Mouse (Mus musculus) c-Kit-positive CD71-negative TER-119-negative erythroid progenitor cells, embryonic 14.5 days (primary cell): ENCODE data around the gene Epb41l5.

ENCODE experiments used
- DNase-seq: peaks from one replicate; pipeline ENCODE4 v3.0.0-alpha.2; 2013; ENCODE audit warnings: low read depth

Gene Epb41l5

GRCm38 (mm10) chr1:119596954-119597480 lies 51.8 kb downstream of the Epb41l5 start:
- no peak for DNase-seq

GRCm38 (mm10) chr1:119590041-119590440 lies 58.8 kb downstream of the Epb41l5 start:
- DNase-seq: no peak

DNA sequence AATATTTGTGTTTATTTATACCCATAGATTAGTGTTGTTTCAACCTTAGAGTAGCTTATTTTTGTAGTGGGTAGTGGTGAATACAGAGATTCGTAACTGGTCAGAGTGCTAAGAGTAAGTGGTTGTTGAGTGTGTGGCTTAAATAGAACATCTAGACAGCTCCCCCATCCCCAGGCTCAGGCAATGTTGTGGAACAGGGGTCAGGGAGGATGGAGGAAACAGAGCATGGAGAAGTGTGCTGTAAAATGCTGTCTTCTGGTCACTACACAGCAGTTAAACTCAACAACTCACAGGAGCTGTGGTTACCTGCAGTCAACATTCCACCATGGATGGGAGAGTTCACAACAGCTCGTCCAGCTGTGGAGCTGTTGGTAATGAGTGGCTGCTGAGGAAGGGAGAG lies 63.8 kb downstream of the Epb41l5 start:
- DNase-seq: no peak

- DNase-seq: no peak
Measured at GRCm38 (mm10) chr1:119570134-119570533, 78.7 kb downstream of the Epb41l5 start.

GRCm38 (mm10) chr1:119565531-119565930 lies 83.3 kb downstream of the Epb41l5 start:
- no peak for DNase-seq

DNA sequence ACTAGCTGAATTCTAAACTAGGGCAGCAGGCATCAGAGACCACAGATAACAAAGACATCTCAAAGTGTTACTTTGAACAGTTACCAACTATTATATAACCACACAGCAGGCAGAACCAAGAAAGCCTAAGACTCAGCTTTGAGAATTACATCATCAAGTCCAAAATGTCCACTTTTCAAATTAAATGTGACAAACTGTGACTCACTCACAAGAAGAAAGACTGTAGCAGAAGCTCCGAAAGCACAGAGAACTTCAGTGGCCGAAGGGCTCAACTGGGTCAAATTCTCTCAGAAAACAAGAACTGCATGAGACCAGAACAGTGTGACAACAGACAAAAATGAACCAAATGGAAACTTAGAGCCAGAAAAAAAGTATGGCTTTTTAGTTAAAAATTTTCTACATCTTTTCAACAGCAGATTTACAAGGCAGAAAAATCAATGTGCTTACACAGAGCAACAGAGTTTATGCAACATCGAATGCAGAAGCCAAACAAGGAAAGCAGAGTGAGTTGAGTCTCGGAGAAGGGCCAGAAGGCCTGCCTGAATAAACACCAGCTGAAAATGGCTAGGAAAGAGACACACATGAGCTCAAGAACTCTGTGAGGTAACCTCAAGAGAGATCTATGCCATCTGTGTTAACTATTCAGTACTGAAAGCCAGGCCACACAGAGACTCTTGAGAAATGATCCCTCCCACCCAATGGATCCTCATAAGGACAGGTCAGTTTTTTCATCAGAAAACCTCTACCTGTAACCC lies 91.0 kb downstream of the Epb41l5 start:
- no peak for DNase-seq

- no peak for DNase-seq
Measured at GRCm38 (mm10) chr1:119555651-119556050, 93.1 kb downstream of the Epb41l5 start.

DNA sequence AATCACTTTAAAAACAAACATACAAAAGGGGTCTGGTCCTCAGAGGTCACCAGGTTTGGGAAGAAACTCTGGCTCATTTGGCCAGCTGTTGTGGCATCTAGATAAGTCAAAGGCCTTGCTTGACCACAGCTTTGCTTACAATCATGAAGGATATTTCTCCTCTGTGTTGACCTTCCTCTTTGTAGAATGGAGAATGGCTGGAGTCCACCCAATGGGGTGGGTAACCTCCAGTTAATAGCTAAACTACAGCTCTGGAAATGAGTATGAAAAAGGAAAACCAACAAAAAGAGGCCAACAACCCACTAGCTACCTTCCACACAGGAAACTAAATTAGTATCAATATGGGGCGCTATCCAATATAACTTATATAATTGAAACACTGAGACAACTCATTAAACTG lies 97.1 kb downstream of the Epb41l5 start:
- DNase-seq: no peak

GRCm38 (mm10) chr1:119550064-119550463 lies 98.7 kb downstream of the Epb41l5 start:
- DNase-seq: no peak

GRCm38 (mm10) chr1:119549327-119549689 lies 99.5 kb downstream of the Epb41l5 start:
- no peak for DNase-seq

DNA sequence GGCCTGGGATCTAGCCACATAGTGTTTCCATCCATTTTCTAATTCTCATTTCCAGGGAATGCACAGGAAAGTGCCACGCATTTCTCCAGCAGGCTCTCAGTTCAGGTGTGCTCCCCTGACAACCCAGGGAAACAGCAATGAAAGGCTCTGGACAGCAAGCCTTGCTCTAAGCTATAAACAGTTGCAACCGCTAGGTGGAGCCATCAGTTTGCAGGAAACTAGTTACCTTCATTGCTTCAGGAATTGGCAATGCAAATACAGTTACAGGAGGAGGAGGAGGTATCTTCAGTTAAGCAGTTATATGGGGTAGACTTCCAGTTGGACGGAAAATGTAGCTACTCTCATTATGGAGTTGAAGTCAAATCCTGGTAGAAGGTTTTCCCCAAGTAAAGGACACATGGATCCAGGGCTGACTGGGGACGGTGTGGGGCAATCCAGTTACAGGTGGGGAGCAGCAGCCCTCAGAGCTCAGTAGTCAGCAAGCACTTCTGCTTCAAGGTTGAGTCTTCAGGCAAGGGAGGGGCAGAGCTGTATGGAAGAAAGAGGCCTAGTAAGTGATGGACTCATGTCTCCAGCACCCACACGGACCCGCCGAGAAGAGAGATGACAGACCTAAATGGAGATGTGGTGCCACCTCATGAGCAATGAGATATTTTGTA lies 100.0 kb downstream of the Epb41l5 start:
- DNase-seq: peak; percentile 63

- no peak for DNase-seq
Measured at GRCm38 (mm10) chr1:119546490-119546889, 102.3 kb downstream of the Epb41l5 start.

DNA sequence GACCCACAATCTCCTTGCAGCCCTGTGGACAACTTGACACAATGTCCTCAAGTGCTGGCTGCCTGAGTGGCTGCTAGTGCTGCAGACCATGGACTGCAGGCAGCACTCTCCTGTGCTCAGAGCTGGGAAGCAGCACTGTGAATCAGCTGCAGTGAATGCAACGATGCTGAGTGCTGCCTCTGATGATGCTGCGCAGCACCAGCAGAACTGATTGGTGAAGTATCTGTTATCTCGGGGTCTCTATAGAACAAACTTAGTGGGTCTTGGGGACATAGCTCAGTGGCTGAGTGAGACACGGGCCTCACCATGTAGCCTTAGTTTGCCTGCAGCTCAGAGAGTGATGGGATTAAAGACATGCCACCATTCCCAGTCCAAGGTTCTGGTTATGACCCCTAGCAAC lies 103.1 kb downstream of the Epb41l5 start:
- no peak for DNase-seq

DNA sequence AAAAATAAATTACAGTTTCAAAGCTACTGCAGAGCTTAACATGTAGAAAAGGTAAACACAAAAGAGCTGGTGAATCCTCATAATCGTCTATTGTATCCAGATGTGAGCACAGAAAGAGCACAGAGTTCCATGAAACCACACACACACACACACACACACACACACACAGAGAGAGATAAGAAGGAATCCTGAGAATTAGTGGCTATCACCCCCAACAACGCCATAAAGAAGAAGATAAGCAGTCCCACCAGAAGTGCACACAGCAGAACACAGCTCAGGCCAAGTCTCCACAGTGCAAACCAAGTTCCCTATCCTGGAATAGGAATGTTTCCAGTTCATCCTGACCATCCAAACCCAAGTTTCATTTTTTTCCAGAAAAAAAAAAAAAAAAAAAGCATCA lies 103.6 kb downstream of the Epb41l5 start:
- DNase-seq: no peak

DNA sequence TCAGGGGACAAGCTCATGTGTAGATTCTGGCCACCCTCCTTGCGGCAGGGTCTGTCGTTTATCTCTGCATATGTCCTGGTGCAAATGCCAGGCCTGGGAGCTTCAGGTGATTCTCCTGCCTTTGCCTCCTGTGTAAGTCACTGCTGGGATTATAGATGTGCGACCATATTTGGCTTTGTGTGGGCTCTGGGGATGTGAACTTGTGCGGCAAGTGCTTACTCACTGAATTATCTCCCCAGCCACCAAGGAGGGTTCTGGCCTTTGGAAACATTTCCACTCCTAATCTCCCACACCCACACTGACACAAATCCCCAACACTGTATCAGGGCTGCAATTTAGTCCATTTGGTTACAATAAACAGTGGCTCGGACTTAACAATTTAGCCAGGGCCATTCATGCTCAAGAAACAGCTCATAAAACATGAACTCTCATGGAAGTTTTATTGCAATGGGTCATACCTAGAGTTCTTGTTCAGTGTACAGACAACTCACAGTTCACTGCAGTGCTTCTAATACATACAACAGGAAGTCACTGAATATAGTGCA lies 104.1 kb downstream of the Epb41l5 start:
- no peak for DNase-seq

DNA sequence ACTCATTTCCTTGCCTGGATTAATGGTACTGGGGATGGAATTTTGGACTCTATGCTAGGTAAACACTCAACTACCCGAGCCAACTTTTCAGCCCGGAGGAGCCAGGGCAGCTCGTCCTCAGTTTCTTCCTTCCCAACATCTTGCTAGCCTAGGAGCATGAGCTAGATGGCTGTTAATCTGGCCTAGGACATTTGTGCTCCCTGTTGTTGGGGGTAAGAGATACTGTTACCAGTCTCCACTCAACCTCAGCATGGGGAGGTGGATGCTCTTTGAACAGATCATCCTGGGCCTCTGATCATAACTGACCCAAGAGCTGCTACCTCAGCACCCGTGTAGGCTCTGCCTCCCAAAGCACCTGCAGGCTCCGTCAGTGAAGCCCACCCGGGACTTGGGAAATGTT lies 105.5 kb downstream of the Epb41l5 start:
- DNase-seq: no peak

GRCm38 (mm10) chr1:119541570-119541969 lies 107.2 kb downstream of the Epb41l5 start:
- DNase-seq: no peak

GRCm38 (mm10) chr1:119540836-119541557 lies 107.8 kb downstream of the Epb41l5 start:
- no peak for DNase-seq

DNA sequence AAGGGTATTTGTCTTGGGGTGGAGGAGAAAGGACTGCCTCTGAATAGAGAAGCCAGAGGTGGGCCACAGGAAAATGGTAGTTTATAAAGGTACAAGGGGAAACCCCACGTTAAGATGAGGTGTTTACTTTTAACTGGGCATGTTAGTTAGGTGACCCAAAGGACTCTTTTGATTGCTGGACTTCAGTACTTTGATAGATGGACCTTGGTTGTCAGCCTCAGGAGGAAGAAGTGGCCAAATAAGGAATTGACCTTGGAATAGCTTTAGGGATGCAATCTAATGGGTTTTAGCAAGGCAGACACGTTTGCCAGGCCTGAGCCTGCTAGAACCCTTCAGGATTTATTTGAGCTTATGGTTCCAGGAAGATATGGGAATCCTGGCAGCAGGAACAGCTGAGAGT lies 109.5 kb downstream of the Epb41l5 start:
- DNase-seq: no peak

DNA sequence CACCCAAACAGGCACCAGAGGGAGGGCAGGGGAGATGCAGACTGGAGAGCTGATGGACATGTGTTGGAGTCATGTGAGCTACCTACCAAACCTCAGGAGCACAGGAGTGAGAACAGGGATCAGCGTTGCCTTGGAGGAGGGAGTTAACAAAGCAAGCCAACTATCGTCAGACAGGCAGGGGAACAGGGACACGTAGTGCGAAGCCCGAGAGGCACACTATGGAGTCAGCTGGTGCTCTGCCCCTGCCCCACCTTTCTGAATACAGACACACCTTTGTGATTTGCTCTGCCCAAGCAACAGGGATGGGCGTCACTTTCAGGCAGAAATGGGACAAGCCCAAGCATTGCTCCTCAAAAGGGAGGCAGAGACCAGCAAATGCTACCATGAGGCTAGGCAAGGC lies 111.1 kb downstream of the Epb41l5 start:
- DNase-seq: no peak

GRCm38 (mm10) chr1:119536122-119536521 lies 112.7 kb downstream of the Epb41l5 start:
- no peak for DNase-seq

DNA sequence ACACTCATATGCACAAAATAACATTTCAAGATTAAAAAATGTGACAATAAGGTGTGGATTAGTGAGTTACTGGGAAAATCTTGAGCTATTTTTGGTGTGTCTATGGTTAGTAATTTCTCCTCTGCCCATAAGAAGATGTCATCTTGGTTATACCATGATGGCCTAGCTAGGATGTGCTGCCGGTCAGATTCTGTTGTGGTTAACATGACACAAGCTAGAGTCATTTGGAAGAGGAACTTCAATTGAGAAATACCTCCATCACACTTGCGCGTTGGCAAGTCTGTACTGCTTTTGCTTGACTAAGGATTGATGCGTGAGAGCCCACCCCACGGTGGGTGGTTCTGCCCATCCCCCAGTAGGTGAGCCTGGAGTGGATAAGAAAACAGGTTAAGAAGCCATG lies 114.5 kb downstream of the Epb41l5 start:
- DNase-seq: no peak
